Mouse (Mus musculus): ENCODE measurements around the gene Gstm6. TPM values are rescaled to one million over a fixed set of nuclear protein-coding genes. Genes with fewer than 3 reads are reported as not detected.
"Not testable (repeated sequence)": the region's sequence is repeated elsewhere in the genome, so short reads cannot be mapped to it uniquely, and the experiment has no call there.

Gene Gstm6
- 1 to 10 TPM; 3.6 to 7.2 TPM for total RNA-seq (2021)

DNA sequence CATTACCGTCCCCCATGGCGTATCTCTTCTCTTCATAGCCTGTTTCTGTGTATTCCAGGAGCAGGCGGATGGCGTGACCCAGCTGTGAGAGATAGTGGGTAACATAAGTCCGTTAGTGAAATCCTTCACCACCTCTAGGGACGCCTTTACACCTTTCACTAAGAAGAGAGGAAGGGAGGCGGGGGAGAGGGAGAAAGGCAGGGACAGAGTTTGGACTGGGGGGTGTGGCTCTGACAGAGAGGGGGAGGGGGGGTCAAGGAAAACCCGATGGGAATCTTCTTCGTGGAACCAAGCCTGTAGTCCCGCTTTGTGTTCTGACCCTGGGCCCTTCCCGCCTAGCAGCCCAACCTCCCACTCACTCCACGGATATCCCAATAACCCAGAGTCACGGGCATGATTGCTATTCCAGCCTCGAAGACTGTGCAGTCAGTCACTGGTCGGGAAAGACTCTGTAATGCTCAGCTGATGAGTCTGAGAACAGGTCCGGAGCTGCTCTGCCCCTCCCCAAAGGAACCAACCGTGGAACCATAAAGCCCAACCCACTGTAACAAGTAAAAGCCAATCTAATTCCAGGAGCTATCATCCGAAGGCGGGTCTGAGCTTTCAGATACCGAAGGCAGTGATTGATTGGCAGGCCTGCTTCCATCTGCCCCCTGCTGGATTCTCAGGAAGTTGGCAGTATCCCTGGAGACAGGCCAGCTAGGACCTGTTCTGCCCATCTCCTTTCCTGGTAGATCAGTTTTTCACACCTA, at the start of gene Gstm6:
Gene Gstm6, minus strand, starts transcription at position 511 of the 752 bp plus-strand sequence.
- DNase-seq (ENCODE audit: extremely low spot score in 1 of 2, low spot score in 2 of 2) = peak in 1 of 2 experiments; percentile 53
- intact Hi-C loops (cut with DNase I) = no loop called here

DNA sequence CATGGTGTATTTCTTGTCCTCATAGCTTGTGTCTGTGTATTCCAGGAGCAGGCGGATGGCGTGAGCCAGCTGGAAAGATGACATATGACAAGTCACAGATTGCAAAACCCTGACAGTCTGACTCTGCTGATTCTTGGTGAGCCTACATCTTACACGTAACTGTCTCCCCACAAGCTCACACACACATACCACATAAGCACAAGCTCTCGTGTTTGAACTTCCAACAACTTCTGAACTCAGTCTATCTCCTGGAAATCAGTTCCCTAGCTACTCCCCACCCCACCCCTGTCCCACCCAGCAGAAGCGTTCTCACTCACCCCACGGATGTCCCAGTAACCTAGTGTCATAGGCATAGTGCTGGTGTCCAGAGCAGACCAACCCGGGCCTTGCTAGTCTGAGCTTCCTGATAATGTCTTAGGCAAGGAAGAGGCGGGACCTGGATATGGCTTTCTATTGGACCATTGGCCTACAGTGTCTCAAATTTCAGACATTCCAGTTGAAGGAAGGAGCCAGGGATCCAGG, 42.6 kb upstream of the Gstm6 start, which contains the start of gene Gstm2:
Gene Gstm2, minus strand, starts transcription at position 413 of the 522 bp plus-strand sequence.
- intact Hi-C loops (cut with DNase I) = no loop called here
- no peak for DNase-seq (ENCODE audit: extremely low spot score in 1 of 2, low spot score in 2 of 2)

DNA sequence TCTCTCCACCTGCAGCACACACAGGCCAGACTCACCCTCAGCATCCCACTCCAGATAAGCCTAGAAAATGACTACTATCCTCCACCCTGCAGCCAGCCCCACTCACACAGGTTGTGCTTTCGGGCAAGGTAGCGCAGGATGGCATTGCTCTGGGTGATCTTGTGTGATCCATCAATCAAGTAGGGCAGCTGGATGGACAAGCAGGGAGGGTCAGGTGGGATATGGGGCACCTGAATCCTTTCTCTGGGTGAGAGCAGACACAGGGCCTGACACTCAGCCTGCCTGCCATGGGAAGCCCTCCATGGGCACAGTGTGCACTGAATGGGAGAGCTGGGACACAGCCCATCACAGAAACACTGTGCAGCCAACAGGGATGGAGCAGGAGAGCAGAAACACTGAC, 41.6 kb upstream of the Gstm6 start:
- intact Hi-C loops (cut with DNase I); DNase-seq (ENCODE audit: extremely low spot score in 1 of 2, low spot score in 2 of 2): not testable (repeated sequence)

DNA sequence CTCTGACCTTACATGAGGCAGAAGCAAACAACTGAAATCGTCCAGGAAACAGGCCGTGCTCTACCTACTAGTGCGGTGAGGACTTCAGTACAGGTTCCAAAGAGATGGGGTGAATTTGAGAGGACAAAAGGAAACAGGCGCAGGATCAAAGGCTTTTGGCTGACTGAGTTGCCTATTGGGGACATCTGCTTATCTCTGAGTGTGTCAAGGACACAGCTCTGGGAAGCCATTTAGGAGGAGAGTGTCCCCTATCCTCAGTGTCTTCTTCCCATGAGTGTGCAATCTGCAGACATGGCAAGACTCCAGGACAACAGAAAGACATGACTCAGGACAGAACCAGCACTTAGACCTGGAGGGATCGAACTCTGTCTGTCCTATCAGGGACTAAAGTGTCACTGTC, 40.9 kb upstream of the Gstm6 start:
- intact Hi-C loops (cut with DNase I) = no loop called here
- DNase-seq (ENCODE audit: extremely low spot score in 1 of 2, low spot score in 2 of 2) = no peak

DNA sequence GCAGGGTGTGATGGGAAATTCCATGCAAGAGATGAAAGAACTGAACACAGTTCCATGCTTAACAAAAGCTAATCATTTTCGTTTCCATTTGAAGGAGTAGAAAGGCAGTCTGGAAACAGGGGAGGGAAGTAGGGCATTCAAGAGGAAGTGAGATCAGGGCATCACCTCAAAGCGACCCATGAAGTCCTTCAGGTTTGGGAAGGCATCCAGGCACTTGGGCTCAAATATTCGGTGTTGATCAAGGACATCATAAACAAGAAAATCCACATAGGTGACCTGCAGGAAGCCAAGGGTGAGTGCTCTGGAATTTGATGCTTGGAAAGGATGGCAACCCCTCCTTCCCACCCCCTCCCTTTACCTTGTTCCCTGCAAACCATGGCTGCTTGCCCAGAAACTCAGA, 40.2 kb upstream of the Gstm6 start:
- no peak for DNase-seq (ENCODE audit: extremely low spot score in 1 of 2, low spot score in 2 of 2)
- intact Hi-C loops (cut with DNase I) = no loop called here

DNA sequence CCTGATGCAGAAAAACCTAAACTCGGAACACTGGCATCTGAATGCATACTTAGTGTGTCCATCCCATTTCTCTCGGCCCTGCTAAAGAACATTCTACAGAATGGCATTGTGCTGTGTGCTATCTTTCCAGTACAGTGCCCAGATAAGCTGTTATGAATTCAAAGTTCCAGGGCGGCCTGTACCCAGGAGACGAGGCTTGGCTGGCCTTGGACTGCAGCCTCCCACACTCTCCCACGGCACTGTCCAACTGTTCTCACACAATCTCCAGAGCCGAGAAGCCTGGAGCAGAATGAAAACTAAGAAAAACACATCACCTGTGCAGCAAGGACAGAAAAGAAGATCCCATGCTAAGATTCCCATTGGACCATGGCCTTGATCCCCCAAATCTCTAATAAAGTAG, 39.2 kb upstream of the Gstm6 start:
- no peak for DNase-seq (ENCODE audit: extremely low spot score in 1 of 2, low spot score in 2 of 2)

DNA sequence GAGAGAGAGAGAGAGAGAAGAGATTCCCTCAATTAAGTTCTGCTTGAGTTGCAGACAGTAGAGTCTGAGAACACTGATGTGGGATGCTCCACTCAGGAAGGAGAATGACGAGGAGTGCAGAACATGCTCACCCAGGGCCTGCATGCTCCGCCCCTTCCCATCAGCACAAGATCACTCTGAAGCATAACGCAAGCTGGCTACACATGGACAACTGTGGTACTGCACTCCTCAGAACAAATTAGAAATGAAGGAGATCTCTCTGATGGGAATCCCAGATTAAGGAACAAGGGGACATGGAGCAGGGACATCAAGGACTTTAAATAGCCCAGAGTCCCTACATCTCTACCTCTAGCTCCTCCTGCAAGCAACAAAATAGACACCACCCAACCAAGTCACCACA, 37.7 kb upstream of the Gstm6 start:
- DNase-seq (ENCODE audit: extremely low spot score in 1 of 2, low spot score in 2 of 2) = no peak
- intact Hi-C loops (cut with DNase I) = no loop called here

More for the DNA sequence above, 39.2 kb upstream of the Gstm6 start:
- intact Hi-C loops (cut with DNase I) = no loop called here

DNA sequence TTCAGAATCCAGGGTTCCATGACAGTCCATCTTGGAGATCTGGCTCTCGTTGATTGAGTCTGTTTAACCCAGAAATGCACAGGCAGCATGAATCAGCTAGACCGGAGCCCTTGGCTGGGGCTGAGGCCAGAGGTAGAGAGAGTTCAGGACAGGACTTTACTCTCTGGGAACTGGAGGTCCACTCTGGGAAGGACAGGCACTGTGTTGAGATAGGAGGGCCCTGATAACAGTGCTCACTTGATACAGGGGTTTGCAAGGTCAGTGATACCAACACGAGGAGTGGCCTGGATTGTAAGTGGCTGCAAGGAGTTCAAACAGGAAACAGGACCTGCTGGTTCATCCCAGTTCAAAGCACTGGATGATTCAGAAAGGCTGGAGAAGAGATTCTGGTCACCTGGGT, 34.1 kb upstream of the Gstm6 start:
- DNase-seq (ENCODE audit: extremely low spot score in 1 of 2, low spot score in 2 of 2) = no peak
- intact Hi-C loops (cut with DNase I) = no loop called here

DNA sequence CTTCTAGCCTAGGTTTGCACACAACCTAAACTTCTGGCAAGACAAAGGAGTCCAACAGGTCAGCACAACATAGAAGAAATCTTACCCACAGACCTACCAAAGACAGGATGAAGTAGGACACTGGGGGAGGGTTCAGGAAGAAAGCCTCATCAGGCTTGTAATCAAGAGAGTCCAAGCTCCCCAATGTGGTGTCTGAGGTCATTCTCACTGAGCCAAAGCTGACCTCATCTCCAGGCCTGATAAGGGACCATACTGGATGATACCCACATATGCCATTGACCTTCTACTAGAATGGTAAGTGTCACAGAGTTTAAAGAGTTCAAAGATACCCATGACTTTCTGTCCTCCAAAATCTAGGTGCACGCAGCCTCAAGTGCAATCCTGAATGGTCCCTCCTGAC, 30.7 kb upstream of the Gstm6 start:
- intact Hi-C loops (cut with DNase I) = no loop called here
- DNase-seq (ENCODE audit: extremely low spot score in 1 of 2, low spot score in 2 of 2) = no peak

DNA sequence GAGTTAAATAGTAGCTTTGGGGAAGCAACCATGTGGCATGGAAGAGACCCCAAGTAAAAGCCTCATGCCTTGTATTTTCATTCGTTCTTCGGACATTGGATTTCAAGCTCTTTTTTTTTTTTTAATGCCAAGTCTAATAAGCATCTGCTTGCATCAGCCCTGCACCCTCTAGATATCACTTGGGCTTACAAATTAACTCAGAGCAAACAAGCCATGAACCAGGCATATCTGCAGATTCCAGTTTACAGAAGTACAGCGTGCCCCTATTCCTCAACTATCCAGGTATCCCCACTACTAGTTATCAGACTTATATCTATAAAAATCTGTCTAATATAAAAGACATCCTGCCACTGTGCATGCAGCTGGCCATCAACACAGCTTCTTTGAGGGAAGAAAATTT, 28.5 kb upstream of the Gstm6 start:
- no peak for DNase-seq (ENCODE audit: extremely low spot score in 1 of 2, low spot score in 2 of 2)
- intact Hi-C loops (cut with DNase I) = no loop called here

DNA sequence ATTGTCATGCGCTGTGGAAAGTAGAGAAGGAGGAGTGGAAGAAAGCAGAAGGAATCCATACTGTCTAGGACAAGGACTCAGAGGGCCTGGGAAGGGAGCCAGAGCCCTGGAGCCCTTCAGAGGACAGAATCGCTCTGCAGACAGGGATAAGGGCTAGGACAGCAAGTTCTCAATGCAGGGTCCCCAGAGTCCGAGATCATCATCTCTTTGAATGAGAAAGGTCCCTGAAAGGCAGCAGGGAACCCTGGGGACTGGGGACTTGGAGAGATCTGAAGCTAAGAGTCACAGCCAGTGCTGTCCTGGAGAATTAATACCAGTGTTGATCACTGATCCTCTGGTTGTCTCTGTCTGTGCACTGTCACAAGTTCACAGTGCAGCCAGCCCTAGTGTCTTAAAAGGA, 27.6 kb upstream of the Gstm6 start:
- intact Hi-C loops (cut with DNase I); DNase-seq (ENCODE audit: extremely low spot score in 1 of 2, low spot score in 2 of 2): not testable (repeated sequence)

DNA sequence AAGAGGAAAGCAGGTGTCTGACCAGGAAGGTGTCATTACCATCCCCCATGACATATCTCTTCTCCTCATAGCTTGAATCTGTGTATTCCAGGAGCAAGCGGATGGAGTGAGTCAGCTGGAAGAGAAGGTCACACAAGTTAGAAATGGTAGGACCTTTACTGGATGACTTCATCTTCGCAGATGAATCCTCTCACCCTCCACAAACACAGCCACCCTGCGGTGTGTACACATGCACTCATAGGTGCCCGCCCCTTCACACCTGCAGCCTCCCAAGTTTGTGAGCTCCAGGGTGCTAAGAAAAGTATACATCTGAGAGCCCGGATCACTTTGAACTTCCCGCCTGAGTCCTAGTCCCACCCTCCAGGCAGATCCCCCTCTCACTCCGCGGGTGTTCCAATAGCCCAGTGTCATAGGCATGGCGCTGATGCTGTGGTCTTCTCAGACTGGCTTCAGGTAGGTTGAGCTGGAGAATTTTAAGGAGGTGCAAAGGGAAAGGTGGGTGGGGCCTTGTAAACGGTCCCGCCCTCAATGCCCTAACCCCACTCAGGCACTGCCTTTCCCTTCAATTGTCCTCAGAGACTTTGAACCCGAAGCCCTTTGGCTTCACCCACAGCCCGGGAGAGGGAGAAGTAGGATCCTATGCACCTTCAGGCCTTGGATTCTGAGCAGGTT, 25.3 kb upstream of the Gstm6 start, which contains the start of gene Gstm3:
Gene Gstm3, minus strand, starts transcription at position 560 of the 672 bp plus-strand sequence.
- intact Hi-C loops (cut with DNase I) = no loop called here
- no peak for DNase-seq (ENCODE audit: extremely low spot score in 1 of 2, low spot score in 2 of 2)

DNA sequence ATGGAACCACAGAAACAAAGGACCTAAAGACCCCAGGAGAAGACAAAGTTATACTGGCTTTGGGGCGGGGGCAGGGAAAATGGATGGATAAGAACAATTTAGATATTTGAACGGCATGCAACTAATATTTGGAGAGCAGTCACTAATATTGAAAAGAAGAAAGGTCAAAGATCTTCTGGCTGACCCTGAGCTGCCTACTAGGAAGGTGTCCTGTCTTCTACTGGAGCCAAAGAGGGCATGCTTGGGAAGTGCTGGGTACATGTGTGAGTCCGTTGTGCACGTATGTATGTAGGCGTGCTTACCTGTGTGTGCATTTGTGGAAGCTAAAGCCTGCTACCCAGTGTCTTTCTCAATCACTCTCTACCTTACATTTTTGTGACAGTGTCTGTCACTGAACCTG, 23.1 kb upstream of the Gstm6 start:
- intact Hi-C loops (cut with DNase I) = no loop called here
- DNase-seq (ENCODE audit: extremely low spot score in 1 of 2, low spot score in 2 of 2) = no peak

DNA sequence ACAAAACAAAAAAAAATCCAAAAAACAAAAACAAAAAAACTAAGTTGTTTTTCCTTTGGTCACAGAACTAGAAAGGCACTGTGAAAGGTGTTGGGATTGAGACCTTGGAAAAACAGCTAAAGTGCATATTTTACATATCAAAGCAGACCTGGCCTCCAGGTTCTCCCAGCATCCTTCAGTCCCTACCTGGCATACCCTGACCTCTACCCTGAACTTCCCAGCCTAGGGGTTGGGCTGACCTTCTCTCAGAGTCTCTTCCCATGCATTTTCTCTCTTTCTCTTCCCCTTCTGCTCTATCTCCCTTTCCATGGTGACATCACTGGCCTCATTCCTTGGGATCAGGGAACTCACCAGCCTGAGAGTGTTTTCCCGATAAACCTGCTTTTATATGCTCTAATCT, 22.0 kb upstream of the Gstm6 start:
- intact Hi-C loops (cut with DNase I) = no loop called here
- DNase-seq (ENCODE audit: extremely low spot score in 1 of 2, low spot score in 2 of 2) = no peak

DNA sequence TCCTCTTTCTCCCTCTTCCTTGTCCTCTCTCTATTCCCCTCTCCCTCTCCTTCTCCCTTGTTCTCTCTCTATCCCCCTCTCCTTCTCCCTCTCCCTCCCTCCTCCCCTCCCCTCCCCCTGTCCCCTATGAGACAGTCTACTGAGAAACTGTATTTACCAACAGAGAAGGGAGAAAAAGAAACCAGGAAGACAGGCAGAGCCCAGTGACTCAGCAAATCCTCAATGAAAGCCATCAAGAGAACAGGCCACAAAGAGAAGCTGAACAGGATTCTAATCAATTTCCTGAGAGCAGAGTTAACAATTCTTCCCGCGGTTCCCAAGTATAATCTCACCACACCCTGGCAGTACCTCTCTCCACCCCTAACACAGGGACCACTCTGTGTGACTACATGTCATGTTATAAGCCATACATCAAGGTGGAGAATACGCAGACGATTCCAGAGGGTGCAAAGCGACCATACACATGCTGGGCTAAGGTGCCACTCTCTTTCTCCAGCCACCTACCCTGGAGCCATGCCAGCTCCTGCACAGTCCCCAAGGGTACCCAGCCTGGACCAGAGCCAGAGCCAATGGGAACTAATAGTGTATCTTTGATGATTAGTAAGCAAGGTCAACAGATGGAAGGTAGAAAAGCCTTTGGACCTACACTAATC, 21.2 kb upstream of the Gstm6 start:
- intact Hi-C loops (cut with DNase I) = no loop called here

DNA sequence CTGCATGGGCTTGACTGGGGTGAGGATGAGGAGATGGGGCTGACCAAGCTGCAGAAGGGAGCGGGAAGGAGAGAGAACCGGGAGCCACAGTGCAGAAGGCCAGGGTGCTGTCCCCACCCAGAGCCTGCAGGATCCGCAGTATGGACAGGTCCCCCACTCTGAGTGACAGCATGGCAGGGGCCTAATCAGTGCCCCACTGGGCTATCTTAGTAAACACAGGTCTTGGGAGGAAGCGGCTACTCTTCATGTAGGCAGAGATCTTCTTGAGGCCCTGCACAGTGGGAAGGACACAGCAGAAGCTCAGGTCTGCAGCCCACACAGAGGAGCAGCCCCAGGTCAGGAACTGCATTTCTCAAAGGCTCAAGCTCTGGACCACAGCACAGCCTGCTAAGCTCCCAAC, 20.5 kb upstream of the Gstm6 start:
- DNase-seq (ENCODE audit: extremely low spot score in 1 of 2, low spot score in 2 of 2) = no peak
- intact Hi-C loops (cut with DNase I) = no loop called here

More for the DNA sequence above, 21.2 kb upstream of the Gstm6 start:
- DNase-seq (ENCODE audit: extremely low spot score in 1 of 2, low spot score in 2 of 2) = no peak

DNA sequence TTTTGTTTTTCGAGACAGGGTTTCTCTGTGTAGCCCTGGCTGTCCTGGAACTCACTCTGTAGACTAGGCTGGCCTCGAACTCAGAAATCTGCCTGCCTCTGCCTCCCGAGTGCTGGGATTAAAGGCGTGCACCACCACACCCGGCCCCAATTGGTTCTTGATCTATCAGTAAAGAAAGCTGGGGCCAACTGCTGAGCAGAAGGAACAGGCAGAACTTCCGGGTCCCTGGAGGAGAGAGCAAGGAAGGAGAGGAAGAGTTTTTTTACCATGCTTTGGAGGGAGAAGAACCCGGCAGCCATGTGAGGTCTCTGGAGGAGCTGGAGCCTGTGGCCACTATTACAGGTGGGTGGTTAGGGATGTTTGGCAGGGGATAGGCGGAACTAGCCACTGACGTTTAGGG, 11.7 kb upstream of the Gstm6 start:
- intact Hi-C loops (cut with DNase I) = not testable (repeated sequence)

DNA sequence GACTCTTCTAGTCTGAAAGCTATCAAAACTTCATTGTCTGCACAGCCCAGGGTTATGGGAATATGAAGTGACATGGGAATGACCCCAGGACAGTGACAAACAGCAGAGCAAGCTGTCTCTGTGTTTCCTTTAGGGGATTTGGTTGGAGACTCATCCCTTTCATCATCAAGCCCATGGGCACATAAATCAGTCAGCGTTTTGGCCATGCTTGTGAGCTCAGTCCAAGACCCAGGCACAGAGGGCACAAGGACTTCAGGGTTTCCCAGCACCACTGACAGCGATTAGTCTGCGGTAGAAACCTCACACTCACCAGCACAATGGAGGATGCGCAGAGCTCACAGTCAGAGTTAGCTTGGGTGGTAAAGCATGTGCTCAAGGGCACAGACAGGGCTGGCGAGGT, 10.4 kb upstream of the Gstm6 start:
- DNase-seq (ENCODE audit: extremely low spot score in 1 of 2, low spot score in 2 of 2) = no peak
- intact Hi-C loops (cut with DNase I) = loop anchor here (5.0 kb wide), 1 partner anchor 63 kb away; the partner anchor contains the start of gene Gstm1

More for the DNA sequence above, 11.7 kb upstream of the Gstm6 start:
- DNase-seq (ENCODE audit: extremely low spot score in 1 of 2, low spot score in 2 of 2) = not testable (repeated sequence)

DNA sequence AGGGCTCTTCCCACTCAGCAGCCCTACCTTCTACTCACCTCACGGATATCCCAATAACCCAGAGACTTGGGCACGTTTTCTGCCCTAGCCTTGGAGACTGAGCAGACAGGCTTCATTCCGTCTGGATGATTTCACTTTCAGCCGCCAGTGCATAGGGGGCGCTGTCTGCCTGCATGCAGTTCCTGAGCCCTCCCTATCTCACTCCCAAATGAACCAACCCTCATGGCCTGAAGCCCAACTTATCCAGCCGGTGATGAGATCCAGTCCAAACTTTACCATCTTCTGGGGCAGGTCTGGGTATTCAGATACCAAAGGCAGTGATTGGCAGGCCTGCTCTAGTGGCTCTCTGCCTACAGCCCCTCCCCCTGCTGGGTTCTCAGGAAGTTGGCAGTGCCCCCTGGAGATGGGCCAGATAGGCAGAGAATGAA, 9.8 kb upstream of the Gstm6 start:
- intact Hi-C loops (cut with DNase I) = loop anchor here (5.0 kb wide), 1 partner anchor 64 kb away; the partner anchor contains the start of gene Gstm1
- DNase-seq (ENCODE audit: extremely low spot score in 1 of 2, low spot score in 2 of 2) = peak; percentile 36 to 81
